8 mouse cellular contexts compared by ENCODE assay signal in genomic region chr7:29128725-29129124, GRCm38 (mm10). TPM values are rescaled to one million over a fixed set of nuclear protein-coding genes. Genes with fewer than 3 reads are reported as not detected.
DNase-seq lines count a peak whose midpoint lies in the region; ATAC-seq and TF ChIP-seq lines count a peak whose summit lies in the region.

No protein-coding gene starts in this region.

- WGBS in forebrain, embryonic 14.5 days = 35% methylated on average over 2 of the region's 2 CpGs
- WGBS in forebrain, embryonic 11.5 days = 58% methylated on average over 2 of the region's 2 CpGs
- 65% methylated on average over 2 of the region's 2 CpGs for WGBS in lung, embryonic 14.5 days

- H3K9me3 ChIP-seq in forebrain, embryonic 14.5 days (replicated peaks; ENCODE audit: control insufficient read depth, low read length) = no peaks in the 10 kb centered on the region
- H3K9me3 ChIP-seq in forebrain, embryonic 11.5 days (ENCODE audit: control insufficient read depth, low read length) = no peaks in the 10 kb centered on the region
- H3K9me3 ChIP-seq in lung, embryonic 14.5 days (ENCODE audit: low read depth, low read length) = no peaks in the 10 kb centered on the region

- no peak overlapping the region for H3K27ac ChIP-seq in forebrain, embryonic 14.5 days (ENCODE audit: low read depth, low read length)
- H3K27ac ChIP-seq in forebrain, embryonic 11.5 days (ENCODE audit: low read depth, low read length) = no peak overlapping the region
- no peak overlapping the region for H3K27ac ChIP-seq in lung, embryonic 14.5 days (ENCODE audit: low read depth)
- H3K27ac ChIP-seq in bone marrow macrophage, adult 2 months (ENCODE audit: insufficient read depth, low read depth, low read length) = 0 out of 2 replicates have a peak overlapping the region, but pooled peaks have one; percentile 3

- no peak overlapping the region for H3K4me2 ChIP-seq in forebrain, embryonic 14.5 days (ENCODE audit: low read length)
- no peak overlapping the region for H3K4me2 ChIP-seq in forebrain, embryonic 11.5 days (ENCODE audit: low read depth, low read length, severe bottlenecking)
- H3K4me2 ChIP-seq in lung, embryonic 14.5 days = no peak overlapping the region

- peaks cover 5% of the 10 kb centered on the region; the same call in 1 of the 2 replicates for H3K4me1 ChIP-seq in forebrain, embryonic 14.5 days (ENCODE audit: control insufficient read depth, insufficient read depth, low read length)
- H3K4me1 ChIP-seq in forebrain, embryonic 11.5 days (replicated peaks; ENCODE audit: control insufficient read depth, insufficient read depth, low read length) = peaks cover 6% of the 10 kb centered on the region; the same call in 1 of the 2 replicates
- H3K4me1 ChIP-seq in lung, embryonic 14.5 days (ENCODE audit: insufficient read depth) = no peaks in the 10 kb centered on the region
- H3K4me1 ChIP-seq in bone marrow macrophage, adult 2 months (ENCODE audit: control insufficient read depth, insufficient read depth, low read length) = no peaks in the 10 kb centered on the region

- no peak for ATAC-seq in forebrain, embryonic 14.5 days
- no peak for ATAC-seq in forebrain, embryonic 11.5 days (replicated peaks; ENCODE audit: low FRiP score)
- no peak for ATAC-seq in lung, embryonic 14.5 days (ENCODE audit: insufficient read depth)

- no peaks in the 10 kb centered on the region for H3K27me3 ChIP-seq in forebrain, embryonic 14.5 days (replicated peaks; ENCODE audit: control insufficient read depth, insufficient read depth, low read length)
- no peaks in the 10 kb centered on the region for H3K27me3 ChIP-seq in forebrain, embryonic 11.5 days (ENCODE audit: control insufficient read depth, insufficient read depth, low read length)
- no peaks in the 10 kb centered on the region for H3K27me3 ChIP-seq in lung, embryonic 14.5 days (ENCODE audit: insufficient read depth, low read length)

- no peak for TF ChIP-seq POLR2A in bone marrow macrophage, adult 2 months (IDR thresholded peaks at IDR 0.05; ENCODE audit: borderline replicate concordance, low read depth, low read length)

- TF ChIP-seq CTCF in lung, embryonic 14.5 days (IDR thresholded peaks at IDR 0.05; ENCODE audit: low read depth) = peak; percentile 65
- TF ChIP-seq CTCF in bone marrow macrophage, adult 2 months (IDR thresholded peaks at IDR 0.05; ENCODE audit: low read depth, low read length) = peak; percentile 57

- H3K36me3 ChIP-seq in forebrain, embryonic 14.5 days (ENCODE audit: control insufficient read depth, insufficient read depth, low read length) = no peaks in the 10 kb centered on the region
- H3K36me3 ChIP-seq in forebrain, embryonic 11.5 days (ENCODE audit: control insufficient read depth, insufficient read depth, low read length) = no peaks in the 10 kb centered on the region
- no peaks in the 10 kb centered on the region for H3K36me3 ChIP-seq in lung, embryonic 14.5 days (ENCODE audit: insufficient read depth)

- H3K9ac ChIP-seq in forebrain, embryonic 14.5 days (ENCODE audit: low read length) = no peak overlapping the region
- no peak overlapping the region for H3K9ac ChIP-seq in forebrain, embryonic 11.5 days (ENCODE audit: low read length)
- no peak overlapping the region for H3K9ac ChIP-seq in lung, embryonic 14.5 days

- H3K4me3 ChIP-seq in forebrain, embryonic 14.5 days (ENCODE audit: low read depth, low read length) = no peak overlapping the region
- no peak overlapping the region for H3K4me3 ChIP-seq in forebrain, embryonic 11.5 days (ENCODE audit: low read depth, low read length)
- no peak overlapping the region for H3K4me3 ChIP-seq in lung, embryonic 14.5 days (ENCODE audit: low read depth, low read length)
- H3K4me3 ChIP-seq in bone marrow macrophage, adult 2 months (ENCODE audit: insufficient read depth, low read length) = no peak overlapping the region

- DNase-seq in forebrain, embryonic 14.5 days (ENCODE audit: low spot score) = peak; percentile 34
- no peak for DNase-seq in forebrain, embryonic 11.5 days (ENCODE audit: low spot score)
- peak; percentile 52 for DNase-seq in lung, embryonic 14.5 days
- DNase-seq in lung, adult 18-20 months = no peak
- peak; percentile 45 for DNase-seq in retina, embryonic 14.5 days (ENCODE audit: low spot score)
- no peak for DNase-seq in yolk sac, embryonic 10.5 days (ENCODE audit: low spot score)
- no peak for DNase-seq in frontal cortex, postnatal 25 days (ENCODE audit: low spot score in 2 of 2)

RNA-seq across cellular contexts. Expression of gene Ryr1, which starts 3.7 kb away (rescaled TPM):
- polyA plus RNA-seq in forebrain, embryonic 14.5 days (2014; fragmentation: Nextera tagmentation; extraction: Ambion mirVana) = 5.0 and 6.2 TPM in 2 replicates
- polyA plus RNA-seq in forebrain, embryonic 11.5 days (2014; fragmentation: Nextera tagmentation; extraction: Ambion mirVana) = 0.68 and 1.2 TPM in 2 replicates
- polyA plus RNA-seq in lung, embryonic 14.5 days (2014; fragmentation: Nextera tagmentation; extraction: Ambion mirVana) = 0.22 and 0.45 TPM in 2 replicates
- 0.08 TPM in 1 of 2 replicates, not detected in the other for polyA plus RNA-seq in bone marrow macrophage, adult 2 months (2012; ENCODE audit: insufficient read depth, insufficient read length, missing spikeins)

RNA-seq across cellular contexts. Expression of gene Rasgrp4, which starts 5.9 kb away (rescaled TPM):
- 0.47 and 0.99 TPM in 2 replicates for polyA plus RNA-seq in forebrain, embryonic 14.5 days (2014; fragmentation: Nextera tagmentation; extraction: Ambion mirVana)
- 0.67 and 1.2 TPM in 2 replicates for polyA plus RNA-seq in forebrain, embryonic 11.5 days (2014; fragmentation: Nextera tagmentation; extraction: Ambion mirVana)
- 0.95 and 1.0 TPM in 2 replicates for polyA plus RNA-seq in lung, embryonic 14.5 days (2014; fragmentation: Nextera tagmentation; extraction: Ambion mirVana)
- 91.6 and 97.2 TPM in 2 replicates for polyA plus RNA-seq in bone marrow macrophage, adult 2 months (2012; ENCODE audit: insufficient read depth, insufficient read length, missing spikeins)

RNA-seq across cellular contexts. Expression of gene Fam98c, which starts 27.3 kb away (rescaled TPM):
- polyA plus RNA-seq in forebrain, embryonic 14.5 days (2014; fragmentation: Nextera tagmentation; extraction: Ambion mirVana) = 17.3 and 18.0 TPM in 2 replicates
- polyA plus RNA-seq in forebrain, embryonic 11.5 days (2014; fragmentation: Nextera tagmentation; extraction: Ambion mirVana) = 12.6 and 16.8 TPM in 2 replicates
- 10.7 and 16.3 TPM in 2 replicates for polyA plus RNA-seq in lung, embryonic 14.5 days (2014; fragmentation: Nextera tagmentation; extraction: Ambion mirVana)
- polyA plus RNA-seq in bone marrow macrophage, adult 2 months (2012; ENCODE audit: insufficient read depth, insufficient read length, missing spikeins) = 30.1 and 32.3 TPM in 2 replicates

RNA-seq across cellular contexts. Expression of gene Ggn, which starts 41.3 kb away (rescaled TPM):
- 0.14 and 0.36 TPM in 2 replicates for polyA plus RNA-seq in forebrain, embryonic 14.5 days (2014; fragmentation: Nextera tagmentation; extraction: Ambion mirVana)
- 0.52 and 0.53 TPM in 2 replicates for polyA plus RNA-seq in forebrain, embryonic 11.5 days (2014; fragmentation: Nextera tagmentation; extraction: Ambion mirVana)
- polyA plus RNA-seq in lung, embryonic 14.5 days (2014; fragmentation: Nextera tagmentation; extraction: Ambion mirVana) = 0.17 and 0.28 TPM in 2 replicates
- polyA plus RNA-seq in bone marrow macrophage, adult 2 months (2012; ENCODE audit: insufficient read depth, insufficient read length, missing spikeins) = 1.4 and 2.3 TPM in 2 replicates

RNA-seq across cellular contexts. Expression of gene Spred3, which starts 41.5 kb away (rescaled TPM):
- 4.4 and 5.5 TPM in 2 replicates for polyA plus RNA-seq in forebrain, embryonic 14.5 days (2014; fragmentation: Nextera tagmentation; extraction: Ambion mirVana)
- polyA plus RNA-seq in forebrain, embryonic 11.5 days (2014; fragmentation: Nextera tagmentation; extraction: Ambion mirVana) = 7.8 TPM in 2 replicates
- polyA plus RNA-seq in lung, embryonic 14.5 days (2014; fragmentation: Nextera tagmentation; extraction: Ambion mirVana) = 1.7 and 2.5 TPM in 2 replicates
- 11.1 and 12.7 TPM in 2 replicates for polyA plus RNA-seq in bone marrow macrophage, adult 2 months (2012; ENCODE audit: insufficient read depth, insufficient read length, missing spikeins)

Comparison
In these comparisons a context has a peak if more than half of its experiments do, and no peak if none do; other contexts are left out.
1. DNase-seq: peak in forebrain, embryonic 14.5 days (single experiment), lung, embryonic 14.5 days (single experiment) and retina, embryonic 14.5 days (single experiment); none in forebrain, embryonic 11.5 days (single experiment), lung, adult 18-20 months (0 of 2), yolk sac, embryonic 10.5 days (single experiment) and frontal cortex, postnatal 25 days (0 of 2).
2. RNA of gene Rasgrp4, which starts 5.9 kb away (polyA plus RNA-seq): 91.6 to 97.2 TPM in bone marrow macrophage, adult 2 months; 0.95 to 1.0 TPM in lung, embryonic 14.5 days, 0.67 to 1.2 TPM in forebrain, embryonic 11.5 days and 0.47 to 0.99 TPM in forebrain, embryonic 14.5 days; every median in the first group is over 10 times any median in the second.